Mouse (Mus musculus) kidney, postnatal 0 days (tissue): Measurements from ENCODE around the gene Olfr685. TPM values are rescaled to one million over a fixed set of nuclear protein-coding genes. Genes with fewer than 3 reads are reported as not detected.
A peak's percentile ranks its signal among the peaks of the same experiment; 100 is the strongest.

Source experiments
- ATAC-seq: fragments of 200-750 bp; cut with Nextera tagmentation; replicated peaks from 2 replicates; pipeline ENCODE4 v1.8.0; 2017; ENCODE audit warnings: low read depth, moderate number of reproducible peaks, moderate TSS enrichment, moderate library complexity; ENCODE audit not compliant: low FRiP score
- DNase-seq: peaks from one replicate; pipeline ENCODE4 v3.0.0-alpha.2; 2016; ENCODE audit warnings: low spot score
- H3K27ac ChIP-seq: fragments of 300-500 bp; sonication (generic); 2 replicates; pipeline ENCODE4 v1.5.1; 2014; ENCODE audit warnings: mild to moderate bottlenecking
- H3K27me3 ChIP-seq: fragments of 300-500 bp; sonication (generic); 2 replicates; pipeline ENCODE4 v1.6.1; 2014; ENCODE audit warnings: low read length, mixed read lengths; ENCODE audit not compliant: insufficient read depth
- H3K36me3 ChIP-seq: fragments of 300-500 bp; sonication (generic); 2 replicates; pipeline ENCODE4 v1.6.1; 2014; ENCODE audit warnings: low read length, mixed read lengths; ENCODE audit not compliant: insufficient read depth
- H3K4me1 ChIP-seq: fragments of 300-500 bp; sonication (generic); replicated peaks from 2 replicates; pipeline ENCODE4 v1.6.1; 2014; ENCODE audit warnings: antibody characterized with exemption, low read length, mixed read lengths; ENCODE audit not compliant: insufficient read depth
- H3K4me2 ChIP-seq: fragments of 300-500 bp; sonication (generic); 2 replicates; pipeline ENCODE4 v1.6.1; 2014; ENCODE audit warnings: mild to moderate bottlenecking, low read length, moderate library complexity, mixed read lengths
- H3K4me3 ChIP-seq: fragments of 300-500 bp; sonication (generic); replicated peaks from 2 replicates; pipeline ENCODE4 v1.5.1; 2014; ENCODE audit warnings: low read depth, low read length
- H3K9ac ChIP-seq: fragments of 300-500 bp; sonication (generic); 2 replicates; pipeline ENCODE4 v1.6.1; 2014; ENCODE audit warnings: low read depth, low read length
- H3K9me3 ChIP-seq: fragments of 300-500 bp; sonication (generic); replicated peaks from 2 replicates; pipeline ENCODE4 v1.6.1; 2016; ENCODE audit warnings: low read length, inconsistent platforms, mixed read lengths
- CTCF ChIP-seq: IDR thresholded peaks from 2 replicates; pipeline ENCODE4 v1.5.1; 2016; ENCODE audit warnings: antibody characterized with exemption, low read depth, mild to moderate bottlenecking, moderate library complexity
- WGBS: fragments of 180-500 bp; shearing (Covaris S2); extraction: QIAGEN DNeasy Blood & Tissue Kit; methylation state at CpG from one replicate; pipeline ENCODE4 v1.1.7; 2014; 5-methylcytosine and 5-hydroxymethylcytosine counted together
- polyA plus RNA-seq: library from polyadenylated mRNA; unstranded; fragments of >200 nt; fragmentation: Nextera tagmentation; extraction: Ambion mirVana; gene quantifications from 2 replicates; pipeline ENCODE4 v1.2.1, GENCODE M21; 2015

Olfr685 gene
- polyA plus RNA-seq: not detected in 2 replicates

DNA sequence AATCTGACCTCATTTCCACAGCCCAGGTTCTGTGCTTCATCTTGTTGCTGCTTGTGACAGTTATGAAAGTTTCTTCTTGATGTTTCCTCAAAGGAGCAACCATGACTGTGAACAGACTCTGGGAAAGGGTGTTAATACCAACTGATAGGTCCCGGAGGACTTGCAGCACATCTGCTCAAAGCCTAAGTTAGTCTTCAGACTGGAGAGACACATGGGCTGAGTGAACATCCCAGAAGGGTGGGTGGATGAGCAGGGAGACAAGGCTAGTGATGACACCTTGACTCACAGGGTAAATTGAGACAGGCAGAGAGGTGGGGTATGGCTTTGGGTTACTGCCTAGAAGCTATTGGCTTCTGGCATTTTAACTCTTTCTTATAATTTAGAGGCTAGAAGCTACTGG, at the start of gene Olfr685:
Gene Olfr685 (minus strand): TSS at position 101 of the 400 bp plus-strand sequence.
- H3K4me2 ChIP-seq: no peak within 1 kb of the TSS
- H3K9me3 ChIP-seq: no peaks in the 10 kb centered on the region
- H3K36me3 ChIP-seq: no peaks in the 10 kb centered on the region
- no peak within 1 kb of the TSS for H3K9ac ChIP-seq
- no peaks in the 10 kb centered on the region for H3K4me1 ChIP-seq
- DNase-seq: no peak
- no peak for TF ChIP-seq CTCF
- 76% methylated on average over 1 of the region's 1 CpGs for WGBS
- no peak within 1 kb of the TSS for H3K4me3 ChIP-seq
- H3K27ac ChIP-seq: no peak within 1 kb of the TSS
- no peaks in the 10 kb centered on the region for H3K27me3 ChIP-seq
- no peak for ATAC-seq

DNA sequence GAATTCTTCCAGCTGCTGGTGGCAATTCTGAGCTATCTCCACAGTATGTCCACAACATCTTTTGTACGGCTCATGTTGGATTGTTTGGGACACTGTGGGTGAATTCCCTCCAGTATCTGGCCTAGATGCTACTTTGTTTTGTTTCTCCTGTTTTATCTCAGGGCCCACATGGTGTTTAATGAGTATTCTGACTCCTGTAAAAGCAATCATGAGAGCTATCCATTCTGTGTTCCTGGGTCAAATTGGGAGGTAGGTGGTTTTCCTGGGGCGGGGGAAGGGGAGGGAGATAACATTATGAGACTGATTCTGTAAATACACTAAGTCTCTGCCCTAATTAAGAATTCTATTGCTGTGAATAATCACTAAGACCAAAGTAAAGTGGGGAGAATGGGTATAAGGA, 43.6 kb upstream of the Olfr685 start:
- Histone ChIP-seq H3K4me3 (no peak overlapping the region), H3K9me3 (no peaks in the 10 kb centered on the region), H3K4me1 (no peaks in the 10 kb centered on the region), H3K36me3 (no peaks in the 10 kb centered on the region), H3K27me3 (no peaks in the 10 kb centered on the region), H3K4me2 (no peak overlapping the region), H3K9ac (no peak overlapping the region), H3K27ac (no peak overlapping the region)
- ATAC-seq (no peak), DNase-seq (no peak)
- TF ChIP-seq CTCF: no peak
- WGBS: 86% methylated on average over 2 of the region's 2 CpGs

- Histone ChIP-seq H3K4me3 (no peak overlapping the region), H3K27me3 (no peaks in the 10 kb centered on the region), H3K4me2 (no peak overlapping the region), H3K9me3 (no peaks in the 10 kb centered on the region), H3K9ac (no peak overlapping the region), H3K36me3 (no peaks in the 10 kb centered on the region), H3K27ac (no peak overlapping the region), H3K4me1 (no peaks in the 10 kb centered on the region)
- 89% methylated on average over 1 of the region's 1 CpGs for WGBS
- no peak for ATAC-seq
- peak; percentile 33 for DNase-seq
- TF ChIP-seq CTCF: no peak
Measured at GRCm38 (mm10) chr7:105228138-105228537, 42.3 kb upstream of the Olfr685 start.

DNA sequence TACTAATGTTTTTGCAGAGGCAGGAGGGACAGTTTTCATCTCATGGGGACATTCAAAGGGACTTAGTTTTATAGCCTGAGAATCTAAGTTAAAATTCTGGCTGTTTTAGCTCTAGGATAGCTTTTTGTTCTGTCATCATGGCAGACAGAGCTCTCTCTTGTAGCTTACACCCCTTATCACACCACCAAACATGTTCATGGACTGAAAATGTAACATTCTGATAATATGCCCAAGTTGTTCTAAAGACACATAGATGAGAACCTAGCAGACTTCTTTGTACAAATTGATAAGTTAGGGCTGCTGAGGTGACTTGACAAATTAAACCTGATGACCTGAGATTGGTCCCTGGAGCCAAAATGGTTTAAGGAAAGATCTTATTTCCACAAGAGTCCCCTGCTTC, 40.9 kb upstream of the Olfr685 start:
- DNase-seq: no peak
- Histone ChIP-seq H3K4me1 (no peaks in the 10 kb centered on the region), H3K4me2 (no peak overlapping the region)

GRCm38 (mm10) chr7:105226072-105226471, 40.3 kb upstream of the Olfr685 start:
- DNase-seq (no peak), ATAC-seq (no peak)
- Histone ChIP-seq H3K4me3 (no peak overlapping the region), H3K27ac (no peak overlapping the region), H3K36me3 (no peaks in the 10 kb centered on the region), H3K4me2 (no peak overlapping the region), H3K27me3 (no peaks in the 10 kb centered on the region), H3K9ac (no peak overlapping the region), H3K4me1 (no peaks in the 10 kb centered on the region), H3K9me3 (no peaks in the 10 kb centered on the region)
- TF ChIP-seq CTCF: 0 out of 2 replicates have a peak, but pooled peaks have one; percentile 18

More for the DNA sequence above, 40.9 kb upstream of the Olfr685 start:
- no peak overlapping the region for H3K4me3 ChIP-seq
- no peaks in the 10 kb centered on the region for H3K27me3 ChIP-seq
- ATAC-seq: no peak
- no peaks in the 10 kb centered on the region for H3K9me3 ChIP-seq
- no peaks in the 10 kb centered on the region for H3K36me3 ChIP-seq
- no peak overlapping the region for H3K27ac ChIP-seq
- no peak overlapping the region for H3K9ac ChIP-seq
- no peak for TF ChIP-seq CTCF

DNA sequence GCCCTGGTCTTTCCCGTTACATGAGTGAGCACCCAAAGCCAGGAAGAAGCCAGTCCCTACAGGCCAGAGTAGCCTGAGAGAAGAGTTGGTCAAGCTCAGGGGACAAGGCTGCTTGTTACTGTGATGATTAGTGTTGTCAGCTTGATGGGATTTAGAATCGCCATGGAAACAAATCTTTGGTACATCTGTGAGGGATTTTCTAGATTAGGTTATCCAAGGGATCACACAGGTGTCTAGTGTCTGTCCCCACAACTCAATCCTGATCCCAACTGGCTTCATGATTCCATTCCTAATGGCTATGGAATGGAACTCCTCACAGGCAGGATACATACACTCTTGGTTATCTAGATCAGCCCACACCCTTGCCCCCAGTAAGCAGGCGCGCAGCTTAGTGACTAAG, 32.5 kb upstream of the Olfr685 start:
- no peak overlapping the region for H3K4me3 ChIP-seq
- ATAC-seq (no peak), DNase-seq (no peak)
- no peak overlapping the region for H3K4me2 ChIP-seq
- no peak overlapping the region for H3K27ac ChIP-seq
- WGBS: 83% methylated on average over 4 of the region's 4 CpGs
- H3K4me1 ChIP-seq: no peaks in the 10 kb centered on the region
- TF ChIP-seq CTCF: no peak
- H3K27me3 ChIP-seq: no peaks in the 10 kb centered on the region
- H3K9me3 ChIP-seq: no peaks in the 10 kb centered on the region
- H3K9ac ChIP-seq: no peak overlapping the region
- H3K36me3 ChIP-seq: no peaks in the 10 kb centered on the region

- no peak for DNase-seq
- H3K9ac ChIP-seq: no peak overlapping the region
- no peak for TF ChIP-seq CTCF
Measured at GRCm38 (mm10) chr7:105214761-105215160, 28.9 kb upstream of the Olfr685 start.

More at GRCm38 (mm10) chr7:105214761-105215160, 28.9 kb upstream of the Olfr685 start:
- H3K36me3 ChIP-seq: no peaks in the 10 kb centered on the region
- 52% methylated on average over 1 of the region's 1 CpGs for WGBS
- no peak overlapping the region for H3K4me2 ChIP-seq
- H3K27me3 ChIP-seq: no peaks in the 10 kb centered on the region
- H3K4me3 ChIP-seq: no peak overlapping the region
- no peak for ATAC-seq
- no peaks in the 10 kb centered on the region for H3K9me3 ChIP-seq
- H3K27ac ChIP-seq: no peak overlapping the region
- H3K4me1 ChIP-seq: no peaks in the 10 kb centered on the region
